Mouse (Mus musculus) embryonic stem cell, embryonic (primary cell): Measurements from ENCODE around the gene Vegfa.

Experiments used
- CTCF ChIA-PET, 4 experiments: fragments of 300-600 bp in 2 of 4; fragments of 350-600 bp in 2 of 4; sonication (Branson Sonifier 250); formaldehyde crosslinking; loops; one replicate each; lab custom pipeline; 2022; ENCODE audit warnings: inconsistent platforms in 2 of 4; lab: Charles Lee
- POLR2A ChIA-PET, 4 experiments: fragments of 300-600 bp in 2 of 4; fragments of 350-600 bp in 2 of 4; sonication (Branson Sonifier 250); formaldehyde crosslinking; loops; one replicate each; lab custom pipeline; 2022; ENCODE audit warnings: antibody characterized with exemption in 4 of 4, inconsistent platforms in 1 of 4; lab: Charles Lee

Vegfa gene

DNA sequence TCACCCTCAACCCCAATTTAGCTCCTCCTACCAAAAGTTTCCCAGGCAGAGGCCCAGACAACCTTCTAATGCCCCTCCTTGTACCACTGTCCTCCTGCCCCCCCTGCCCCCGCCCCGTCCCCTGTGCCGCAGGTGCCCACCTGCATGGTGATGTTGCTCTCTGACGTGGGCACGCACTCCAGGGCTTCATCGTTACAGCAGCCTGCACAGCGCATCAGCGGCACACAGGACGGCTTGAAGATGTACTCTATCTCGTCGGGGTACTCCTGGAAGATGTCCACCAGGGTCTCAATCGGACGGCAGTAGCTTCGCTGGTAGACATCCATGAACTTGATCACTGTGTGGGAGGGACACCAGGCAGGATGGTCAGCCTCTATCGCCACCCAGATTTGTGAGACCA, 7.0 kb downstream of the Vegfa start:
- CTCF ChIA-PET = interaction anchor here in 3 of 4 experiments (0.6 to 1.4 kb wide), 3 partner anchors 27 to 65 kb away, joined by 3 to 4 read pairs (median 3); no protein-coding TSS in a partner anchor
- POLR2A ChIA-PET = interaction anchor here in 3 of 4 experiments (0.6 to 3.7 kb wide), 11 partner anchors 8 to 395 kb away, joined by 3 to 14 read pairs (median 4); partner anchors contain the start of gene Mad2l1bp (in 1 of the 3)

DNA sequence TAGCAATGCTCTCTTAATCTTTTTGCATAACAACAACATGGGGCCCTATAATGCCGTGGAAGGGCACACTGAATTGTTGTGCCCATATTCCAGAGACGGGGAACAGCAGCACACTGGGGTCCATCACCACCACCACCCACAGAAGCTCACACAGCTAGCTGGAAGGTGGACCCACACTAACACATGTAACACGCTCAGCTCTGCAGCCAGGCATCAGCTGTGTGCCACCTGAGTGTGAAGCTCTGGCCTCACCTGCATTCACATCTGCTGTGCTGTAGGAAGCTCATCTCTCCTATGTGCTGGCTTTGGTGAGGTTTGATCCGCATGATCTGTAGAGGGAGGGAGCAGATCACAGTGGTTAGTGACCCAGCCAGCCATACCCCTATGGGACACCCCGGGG, 8.0 kb downstream of the Vegfa start:
- ChIA-PET POLR2A (interaction anchor here in 3 of 4 experiments (0.7 to 2.1 kb wide), 7 partner anchors 9 to 257 kb away, joined by 3 to 7 read pairs (median 3); no protein-coding TSS in a partner anchor), CTCF (interaction anchor here in 1 of 4 experiments (0.6 kb wide), 1 partner anchor 31 kb away, joined by 3 read pairs; no protein-coding TSS in a partner anchor)

DNA sequence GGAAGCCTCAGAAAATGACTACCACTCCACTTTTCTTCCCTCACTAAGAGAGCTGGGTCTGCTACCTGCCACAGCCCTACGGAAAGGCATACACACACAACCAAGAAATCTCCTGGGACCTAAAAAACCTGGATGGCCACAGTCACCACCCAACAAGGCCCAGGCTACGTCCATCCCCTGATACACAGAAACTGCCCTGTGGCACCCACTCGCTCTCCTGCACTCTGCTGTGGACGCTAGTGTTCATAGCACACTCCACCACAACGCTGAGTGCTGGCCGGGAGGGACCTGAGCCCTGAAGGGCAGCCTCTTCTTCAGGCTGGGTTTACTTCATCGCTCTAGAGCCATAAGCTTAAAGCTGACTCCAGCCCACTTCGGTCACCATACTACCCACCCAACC, 8.6 kb downstream of the Vegfa start:
- POLR2A ChIA-PET = interaction anchor here in 2 of 4 experiments (1.0 to 5.2 kb wide), 7 partner anchors 8 to 156 kb away, joined by 3 to 28 read pairs (median 4); partner anchors contain the start of gene Vegfa (in 2 of the 2)
- CTCF ChIA-PET = no interaction called here

DNA sequence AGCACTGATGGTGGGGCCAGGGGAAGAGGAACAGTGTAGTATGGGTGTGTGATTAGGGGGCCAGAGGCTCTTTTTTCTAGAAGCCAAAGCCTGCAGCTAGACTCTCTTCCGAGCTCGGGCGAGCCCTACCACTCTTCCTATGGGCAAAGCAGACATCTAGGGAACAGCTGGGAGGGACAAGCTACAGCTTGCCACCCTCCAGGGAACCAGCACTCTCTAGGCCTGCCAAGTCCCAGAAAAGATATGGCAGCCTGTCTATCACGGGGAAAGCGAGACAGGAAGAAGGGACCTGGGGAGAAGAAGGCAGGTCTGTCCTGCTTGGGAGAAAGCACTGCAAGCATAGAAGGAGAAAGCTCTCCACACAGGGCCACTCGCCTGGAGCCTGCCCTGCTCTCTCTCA, 9.2 kb downstream of the Vegfa start:
- CTCF ChIA-PET = interaction anchor here in 2 of 4 experiments (0.7 to 1.2 kb wide), 2 partner anchors 9 to 44 kb away, joined by 4 to 7 read pairs; partner anchors contain the start of gene Vegfa (in 1 of the 2)
- POLR2A ChIA-PET = interaction anchor here in 2 of 4 experiments (1.0 to 5.2 kb wide), 5 partner anchors 8 to 155 kb away, joined by 3 to 28 read pairs (median 7); partner anchors contain the start of gene Vegfa (in 2 of the 2)

DNA sequence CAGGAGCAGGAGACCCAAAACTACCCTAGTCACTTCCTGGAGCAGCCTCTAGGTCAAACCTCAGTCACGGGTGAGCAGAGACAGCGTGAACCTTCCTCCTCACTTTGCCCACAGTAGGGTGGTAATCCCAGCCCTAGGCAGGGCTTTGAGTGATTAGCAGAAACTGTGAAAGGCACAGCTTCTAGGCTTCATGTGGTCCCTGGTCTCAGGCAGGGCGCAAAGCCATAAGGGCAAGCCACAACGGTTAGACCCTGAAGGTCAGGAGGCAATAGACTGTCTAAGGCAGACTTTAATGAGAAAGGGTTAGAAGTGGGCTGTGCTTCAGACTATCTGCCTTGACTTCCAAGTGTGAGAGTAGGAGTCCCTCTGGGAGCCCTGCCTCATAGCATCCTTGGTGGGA, 9.7 kb downstream of the Vegfa start:
- CTCF ChIA-PET = interaction anchor here in 1 of 4 experiments (1.2 kb wide), 1 partner anchor 10 kb away, joined by 4 read pairs; the partner anchor contains the start of gene Vegfa

DNA sequence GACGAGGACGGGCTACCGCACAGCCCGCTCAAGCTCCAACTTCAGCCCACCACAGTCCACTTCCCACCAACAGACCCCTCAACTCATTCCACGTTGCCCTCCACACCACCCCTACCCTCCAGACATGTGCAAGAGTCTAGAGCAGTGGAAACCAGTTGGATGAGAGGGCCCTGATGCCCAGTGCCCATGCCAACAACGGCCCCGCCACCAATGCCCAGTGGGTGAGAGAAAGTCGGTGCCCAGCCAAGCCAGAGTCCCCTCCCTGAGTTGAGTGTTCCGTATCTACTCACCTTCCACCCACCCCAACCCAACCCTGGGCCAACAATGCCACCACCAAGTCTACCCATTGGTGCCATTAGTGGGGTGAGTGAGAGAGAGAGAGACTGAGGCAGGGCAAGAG, 10.4 kb downstream of the Vegfa start:
- POLR2A ChIA-PET = interaction anchor here in 3 of 4 experiments (0.6 to 5.2 kb wide), 4 partner anchors 10 to 141 kb away, joined by 3 to 28 read pairs (median 7); partner anchors contain the start of gene Vegfa (in 3 of the 3)

More for the DNA sequence above, 9.7 kb downstream of the Vegfa start:
- POLR2A ChIA-PET = interaction anchor here in 2 of 4 experiments (2.8 to 5.2 kb wide), 2 partner anchors 10 kb away, joined by 9 to 28 read pairs; partner anchors contain the start of gene Vegfa (in 2 of the 2)

DNA sequence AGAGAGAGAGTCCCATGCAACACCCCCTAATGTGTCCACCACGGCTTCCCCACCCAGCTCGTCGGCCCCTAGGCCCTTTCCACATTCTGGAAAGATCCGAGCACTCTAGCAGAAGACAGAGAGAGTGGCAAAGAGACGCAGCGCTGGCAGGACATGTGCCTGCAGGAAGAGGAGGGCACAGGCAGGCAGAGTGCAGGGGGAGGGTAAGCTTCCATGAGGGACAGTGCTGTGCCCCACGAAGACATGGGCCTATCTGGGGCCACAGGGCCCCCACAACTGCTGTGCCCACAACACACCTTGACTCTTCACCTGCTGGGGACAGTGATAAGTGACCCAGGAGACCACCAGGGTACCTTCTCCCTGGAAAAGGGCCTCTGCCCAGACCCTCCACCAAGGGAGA, 11.0 kb downstream of the Vegfa start:
- ChIA-PET POLR2A (interaction anchor here in 3 of 4 experiments (1.3 to 5.2 kb wide), 4 partner anchors 11 to 286 kb away, joined by 3 to 28 read pairs (median 7); partner anchors contain the start of gene Vegfa (in 3 of the 3)), CTCF (interaction anchor here in 1 of 4 experiments (0.7 kb wide), 1 partner anchor 179 kb away, joined by 3 read pairs; no protein-coding TSS in a partner anchor)

More for the DNA sequence above, 10.4 kb downstream of the Vegfa start:
- CTCF ChIA-PET = interaction anchor here in 1 of 4 experiments (1.2 kb wide), 1 partner anchor 10 kb away, joined by 4 read pairs; the partner anchor contains the start of gene Vegfa

DNA sequence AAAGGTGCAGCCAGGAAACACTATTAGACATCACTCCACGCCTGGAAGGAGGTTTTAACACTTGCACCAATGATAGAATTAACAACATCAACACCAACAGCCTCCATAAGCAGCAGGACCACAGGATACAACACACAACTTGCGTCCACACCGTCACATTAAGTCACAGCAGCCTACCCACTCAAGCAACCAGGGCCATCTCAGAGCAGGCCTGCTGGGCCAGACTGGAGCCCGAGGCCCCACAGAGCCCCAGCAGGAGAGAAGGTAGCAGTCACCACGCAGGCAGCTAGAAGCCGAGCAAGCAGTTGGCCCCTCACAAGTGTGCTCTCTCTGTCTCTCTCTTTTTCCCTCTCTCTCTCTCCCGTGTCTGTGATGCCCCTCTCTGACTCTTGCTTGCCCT, 11.6 kb downstream of the Vegfa start:
- POLR2A ChIA-PET = interaction anchor here (0.5 to 5.2 kb wide), 10 partner anchors 9 to 558 kb away, joined by 3 to 28 read pairs (median 4); partner anchors contain the start of gene Vegfa (in 4 of the 4)

DNA sequence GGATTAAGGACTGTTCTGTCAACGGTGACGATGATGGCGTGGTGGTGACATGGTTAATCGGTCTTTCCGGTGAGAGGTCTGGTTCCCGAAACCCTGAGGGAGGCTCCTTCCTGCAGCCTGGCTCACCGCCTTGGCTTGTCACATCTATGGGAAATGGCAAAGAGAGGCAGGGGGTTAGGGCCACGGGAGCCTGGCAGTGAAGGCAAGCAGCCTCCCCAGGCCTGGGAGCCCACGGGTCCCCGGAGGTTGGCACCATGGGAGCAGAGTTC, 13.5 kb downstream of the Vegfa start:
- ChIA-PET CTCF (no interaction called here), POLR2A (interaction anchor here in 2 of 4 experiments (0.7 to 5.2 kb wide), 5 partner anchors 9 to 19 kb away, joined by 3 to 28 read pairs (median 4); partner anchors contain the start of gene Vegfa (in 1 of the 2))

More for the DNA sequence above, 11.6 kb downstream of the Vegfa start:
- CTCF ChIA-PET = interaction anchor here in 1 of 4 experiments (0.7 kb wide), 1 partner anchor 179 kb away, joined by 3 read pairs; no protein-coding TSS in a partner anchor

DNA sequence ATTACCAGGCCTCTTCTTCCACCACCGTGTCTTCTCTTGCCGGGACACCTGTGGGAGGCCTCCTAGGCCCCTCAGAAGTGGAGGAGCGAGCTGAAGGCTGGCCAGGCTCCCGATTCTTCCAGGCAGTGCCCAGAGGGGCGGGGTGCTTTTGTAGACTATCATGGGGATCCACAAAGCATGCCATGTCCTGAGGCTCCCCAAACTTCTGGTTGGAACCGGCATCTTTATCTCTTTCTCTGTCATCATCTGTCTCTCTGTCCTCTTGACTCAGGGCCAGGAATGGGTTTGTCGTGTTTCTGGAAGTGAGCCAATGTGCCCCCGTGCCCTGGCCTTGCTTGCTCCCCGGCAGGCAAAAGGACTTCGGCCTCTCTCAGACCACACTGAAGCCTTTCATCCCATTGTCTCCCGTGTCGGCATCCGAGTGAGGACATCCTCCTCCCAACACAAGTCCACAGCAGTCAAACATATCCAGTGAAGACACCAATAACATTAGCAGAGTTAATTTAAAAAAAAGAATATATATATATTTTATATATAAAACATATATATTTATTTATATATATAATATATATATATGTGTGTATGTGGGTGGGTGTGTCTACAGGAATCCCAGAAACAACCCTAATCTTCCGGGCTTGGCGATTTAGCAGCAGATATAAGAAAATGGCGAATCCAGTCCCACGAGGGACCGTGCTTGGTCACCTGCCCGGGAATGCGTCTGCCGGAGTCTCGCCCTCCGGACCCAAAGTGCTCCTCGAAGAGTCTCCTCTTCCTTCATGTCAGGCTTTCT, 14.0 kb downstream of the Vegfa start:
- POLR2A ChIA-PET = interaction anchor here in 2 of 4 experiments (0.7 to 1.2 kb wide), 3 partner anchors 9 to 93 kb away, joined by 3 to 6 read pairs (median 4); no protein-coding TSS in a partner anchor
- CTCF ChIA-PET = interaction anchor here in 1 of 4 experiments (0.6 kb wide), 1 partner anchor 248 kb away, joined by 3 read pairs; no protein-coding TSS in a partner anchor

DNA sequence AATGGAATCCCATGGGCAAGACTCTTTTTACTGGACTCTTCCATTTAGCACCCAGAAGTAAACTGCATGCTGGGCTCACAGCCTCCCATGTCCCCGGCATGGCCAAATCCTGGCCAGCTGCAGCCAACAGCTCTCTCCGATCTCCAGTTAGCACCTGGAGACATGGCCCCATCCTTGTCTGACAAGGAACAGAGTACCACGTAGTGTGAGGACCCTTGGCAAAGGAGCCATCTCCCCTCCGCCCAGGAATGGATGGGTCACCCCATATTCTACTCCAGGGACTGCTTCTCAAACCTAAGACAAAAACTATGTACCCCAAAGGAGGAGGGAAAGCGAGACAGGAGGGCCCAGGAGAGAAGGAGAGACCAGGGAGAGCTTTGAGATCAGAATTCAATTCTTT, 15.6 kb downstream of the Vegfa start:
- ChIA-PET CTCF (interaction anchor here in 1 of 4 experiments (0.6 kb wide), 1 partner anchor 437 kb away, joined by 3 read pairs; no protein-coding TSS in a partner anchor), POLR2A (interaction anchor here in 3 of 4 experiments (0.6 to 2.1 kb wide), 8 partner anchors 9 to 131 kb away, joined by 3 to 14 read pairs (median 3); partner anchors contain the start of gene Vegfa (in 1 of the 3))

DNA sequence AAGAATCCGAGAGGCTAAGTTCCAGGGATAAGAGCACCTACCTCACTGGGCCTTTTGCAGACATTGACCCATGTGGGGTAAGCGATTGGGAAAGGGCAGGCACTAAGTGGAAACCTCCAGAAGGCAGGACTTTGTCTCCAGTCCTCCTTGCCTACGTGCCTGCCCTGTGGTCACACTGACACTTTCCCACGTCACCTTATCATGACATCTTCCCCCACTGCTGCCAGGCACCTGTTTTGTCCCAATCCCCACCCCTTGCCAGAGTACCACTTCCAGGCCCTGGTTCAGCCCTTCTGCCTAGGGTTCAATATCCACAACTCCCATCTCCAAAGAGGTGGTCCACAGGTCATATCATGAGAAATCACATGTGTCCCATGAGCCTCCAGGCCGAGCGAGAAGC, 16.2 kb downstream of the Vegfa start:
- CTCF ChIA-PET = interaction anchor here in 1 of 4 experiments (0.5 to 1.1 kb wide), 3 partner anchors 17 to 375 kb away, joined by 3 to 8 read pairs (median 3); no protein-coding TSS in a partner anchor
- POLR2A ChIA-PET = interaction anchor here in 2 of 4 experiments (0.7 to 2.1 kb wide), 8 partner anchors 8 to 47 kb away, joined by 3 to 14 read pairs (median 5); partner anchors contain the start of gene Vegfa (in 1 of the 2)

DNA sequence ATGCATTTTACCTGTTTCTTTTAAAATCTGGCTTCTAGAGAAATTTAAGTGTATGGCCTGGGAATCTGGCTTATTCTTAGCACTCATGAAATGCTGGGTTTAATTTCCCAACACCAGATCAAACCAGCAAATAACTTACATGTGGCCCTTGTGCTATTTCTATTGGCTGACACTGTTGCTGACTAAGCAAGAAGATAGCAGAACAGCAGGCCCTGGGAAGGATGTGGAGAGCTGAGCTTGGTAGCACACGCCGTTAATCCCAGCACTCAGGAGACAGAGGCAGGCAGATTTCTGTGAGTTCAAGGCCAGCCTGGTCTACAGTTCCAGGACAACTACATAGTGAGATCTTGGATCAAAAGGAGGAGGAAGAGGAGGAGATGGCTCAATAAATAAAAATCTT, 17.2 kb downstream of the Vegfa start:
- ChIA-PET POLR2A (interaction anchor here (0.6 to 2.1 kb wide), 10 partner anchors 9 to 477 kb away, joined by 3 to 14 read pairs (median 4); partner anchors contain the start of gene Vegfa (in 1 of the 4)), CTCF (interaction anchor here in 2 of 4 experiments (0.6 to 1.1 kb wide), 2 partner anchors 18 kb away, joined by 3 read pairs; no protein-coding TSS in a partner anchor)

DNA sequence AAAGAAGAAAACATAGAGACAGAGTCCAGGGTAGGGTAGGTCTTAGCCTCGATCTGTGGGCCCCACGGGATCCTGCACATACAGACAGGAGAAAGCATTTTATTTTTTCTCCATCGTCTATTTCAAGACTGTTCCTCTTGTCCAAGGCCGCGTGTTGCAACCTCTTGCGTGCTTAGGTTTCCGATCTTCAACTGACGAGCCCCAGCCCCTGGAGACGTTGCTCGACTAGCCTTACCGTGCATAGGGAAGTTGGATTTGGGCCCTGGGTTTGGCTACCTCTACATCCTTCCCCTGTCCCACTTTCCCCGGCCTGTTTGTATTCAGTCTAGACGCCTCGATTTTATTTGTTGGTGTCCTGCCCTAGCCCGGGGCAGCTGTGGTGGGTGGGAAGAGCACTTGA, 18.6 kb downstream of the Vegfa start:
- CTCF ChIA-PET = no interaction called here

DNA sequence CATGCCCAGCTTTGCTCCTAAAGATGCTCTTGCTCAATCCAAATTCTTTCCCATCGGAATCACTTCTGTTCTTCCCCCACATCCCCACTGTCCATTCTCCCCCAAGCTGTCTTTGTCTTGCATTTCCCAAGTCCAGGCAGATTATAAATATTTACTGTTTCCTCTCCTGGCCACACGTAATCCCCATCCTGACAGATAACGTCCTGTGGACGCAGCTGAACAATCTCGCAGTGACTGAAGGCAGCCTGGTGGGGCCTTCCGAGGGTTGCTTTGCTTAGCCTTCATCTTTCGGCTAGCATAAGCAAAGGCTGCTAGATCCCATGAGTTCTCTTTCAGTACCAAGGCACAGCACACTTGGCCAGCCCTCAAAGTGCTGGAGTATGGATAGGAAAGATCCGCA, 20.0 kb downstream of the Vegfa start:
- CTCF ChIA-PET = interaction anchor here in 1 of 4 experiments (0.7 kb wide), 1 partner anchor 64 kb away, joined by 6 read pairs; no protein-coding TSS in a partner anchor
- POLR2A ChIA-PET = interaction anchor here in 2 of 4 experiments (0.7 to 1.8 kb wide), 4 partner anchors 14 to 73 kb away, joined by 3 to 6 read pairs (median 4); partner anchors contain the start of gene Vegfa (in 1 of the 2)

More for the DNA sequence above, 18.6 kb downstream of the Vegfa start:
- POLR2A ChIA-PET = interaction anchor here in 2 of 4 experiments (0.6 to 1.6 kb wide), 4 partner anchors 18 to 231 kb away, joined by 3 to 5 read pairs (median 3); partner anchors contain the start of gene Vegfa (in 1 of the 2)

DNA sequence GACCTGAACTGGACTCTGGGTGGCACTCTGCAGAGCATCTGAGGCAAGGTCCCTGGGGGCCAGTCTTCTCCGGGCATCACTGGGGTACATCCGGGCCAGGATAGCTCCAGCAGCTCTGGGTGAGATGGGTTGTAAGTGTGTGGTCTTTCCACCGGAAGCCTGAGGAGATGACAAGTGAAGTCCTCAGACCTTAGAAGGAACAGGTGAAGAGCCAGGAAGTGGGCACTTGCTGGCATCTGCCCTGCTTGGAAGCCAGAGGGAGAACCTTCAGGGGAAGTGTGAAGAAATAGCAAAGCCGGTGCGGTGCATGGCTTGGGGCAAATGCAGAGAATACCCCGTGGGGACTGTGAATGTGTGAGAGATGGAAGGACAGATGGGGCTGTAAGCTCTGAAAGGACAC, 21.7 kb downstream of the Vegfa start:
- CTCF ChIA-PET = no interaction called here
- POLR2A ChIA-PET = interaction anchor here in 2 of 4 experiments (1.2 to 1.8 kb wide), 5 partner anchors 12 to 18 kb away, joined by 3 to 5 read pairs (median 4); no protein-coding TSS in a partner anchor

DNA sequence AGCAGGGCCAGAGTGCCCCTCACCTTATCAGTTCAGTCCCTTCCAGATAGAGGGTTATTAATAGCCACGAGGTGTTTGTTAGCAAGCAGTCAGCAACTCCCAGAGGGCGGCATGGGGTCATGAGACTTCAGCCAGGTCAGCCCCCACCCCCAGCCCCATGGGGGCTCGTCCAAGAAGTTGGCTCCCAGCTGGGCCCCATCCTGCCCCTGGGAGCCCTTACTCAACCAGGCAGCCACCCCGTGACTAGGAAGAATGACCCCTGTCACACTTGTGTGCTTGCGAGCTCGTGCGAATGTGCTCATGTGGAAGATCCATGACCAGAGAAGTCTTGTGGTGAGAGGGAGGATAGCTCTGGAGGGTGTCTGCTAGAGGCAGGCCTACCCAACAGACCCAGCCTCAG, 23.0 kb downstream of the Vegfa start:
- POLR2A ChIA-PET = interaction anchor here in 2 of 4 experiments (0.5 to 1.5 kb wide), 4 partner anchors 11 to 445 kb away, joined by 3 to 5 read pairs (median 3); partner anchors contain the start of genes Slc35b2 (in 1 of the 2) and Vegfa (in 1 of the 2)
- CTCF ChIA-PET = interaction anchor here in 1 of 4 experiments (0.7 kb wide), 1 partner anchor 695 kb away, joined by 3 read pairs; no protein-coding TSS in a partner anchor
